Mouse (Mus musculus) activated CD4-positive, CD25-positive, alpha-beta regulatory T cell, adult 4 months (primary cell): ENCODE results near the gene Mfsd6. TPM values are rescaled to one million over a fixed set of nuclear protein-coding genes. Genes with fewer than 3 reads are reported as not detected.

Source experiments
- ATAC-seq: one replicate; pipeline ENCODE4 v1.8.0; 2017
- polyA plus RNA-seq, 2 experiments: library from polyadenylated mRNA; unstranded; fragments of 100-300 nt; shearing (Covaris generic); gene quantifications; one replicate each; pipeline ENCODE4 v1.2.1; 2017

The Mfsd6 gene
- 1 to 10 TPM; 5.6 to 6.0 TPM for polyA plus RNA-seq

DNA sequence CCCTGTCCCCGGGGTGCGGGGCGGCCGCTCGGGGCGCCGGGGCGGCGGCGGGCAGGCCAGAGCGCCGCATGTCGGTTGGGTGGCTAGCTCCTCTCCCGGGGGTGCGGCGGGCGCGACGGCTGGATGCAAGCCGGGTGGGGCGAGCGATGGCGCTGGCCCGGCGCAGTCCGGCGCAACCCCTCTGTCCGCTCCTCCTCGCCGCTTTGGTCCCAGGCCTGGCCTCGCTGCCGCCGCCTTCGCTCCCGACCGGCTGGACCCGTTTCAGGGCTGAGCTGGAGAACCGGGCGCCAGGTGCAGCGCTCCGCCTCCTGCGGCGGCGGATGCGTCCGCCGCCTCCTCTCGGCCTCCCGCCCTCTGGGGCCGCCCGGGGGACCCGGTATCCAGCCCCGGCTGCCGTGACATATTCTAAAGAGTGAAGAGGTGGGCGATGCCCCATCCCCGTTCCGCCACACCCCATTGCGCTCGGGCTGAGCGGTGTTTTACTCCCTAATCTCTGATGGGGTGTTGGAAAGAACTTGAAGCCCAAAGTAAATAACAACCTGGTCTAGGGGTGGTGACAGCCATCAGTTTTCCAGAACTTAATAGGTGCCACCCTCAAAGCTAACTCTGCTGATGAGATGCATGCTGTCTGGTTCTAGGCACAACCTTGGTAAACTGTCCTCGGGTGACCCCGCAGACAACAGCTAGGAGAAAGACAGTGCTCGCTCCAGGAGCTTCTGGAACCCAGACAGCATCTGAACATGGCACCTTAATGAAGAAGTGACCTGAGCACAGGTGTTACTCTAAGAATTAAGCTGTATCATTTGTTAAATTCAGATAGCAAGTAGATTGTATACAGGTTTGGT is at the start of gene Mfsd6:
Gene Mfsd6 (minus strand): TSS at position 407 of the 845 bp plus-strand sequence.
- peak; percentile 64 for ATAC-seq

DNA sequence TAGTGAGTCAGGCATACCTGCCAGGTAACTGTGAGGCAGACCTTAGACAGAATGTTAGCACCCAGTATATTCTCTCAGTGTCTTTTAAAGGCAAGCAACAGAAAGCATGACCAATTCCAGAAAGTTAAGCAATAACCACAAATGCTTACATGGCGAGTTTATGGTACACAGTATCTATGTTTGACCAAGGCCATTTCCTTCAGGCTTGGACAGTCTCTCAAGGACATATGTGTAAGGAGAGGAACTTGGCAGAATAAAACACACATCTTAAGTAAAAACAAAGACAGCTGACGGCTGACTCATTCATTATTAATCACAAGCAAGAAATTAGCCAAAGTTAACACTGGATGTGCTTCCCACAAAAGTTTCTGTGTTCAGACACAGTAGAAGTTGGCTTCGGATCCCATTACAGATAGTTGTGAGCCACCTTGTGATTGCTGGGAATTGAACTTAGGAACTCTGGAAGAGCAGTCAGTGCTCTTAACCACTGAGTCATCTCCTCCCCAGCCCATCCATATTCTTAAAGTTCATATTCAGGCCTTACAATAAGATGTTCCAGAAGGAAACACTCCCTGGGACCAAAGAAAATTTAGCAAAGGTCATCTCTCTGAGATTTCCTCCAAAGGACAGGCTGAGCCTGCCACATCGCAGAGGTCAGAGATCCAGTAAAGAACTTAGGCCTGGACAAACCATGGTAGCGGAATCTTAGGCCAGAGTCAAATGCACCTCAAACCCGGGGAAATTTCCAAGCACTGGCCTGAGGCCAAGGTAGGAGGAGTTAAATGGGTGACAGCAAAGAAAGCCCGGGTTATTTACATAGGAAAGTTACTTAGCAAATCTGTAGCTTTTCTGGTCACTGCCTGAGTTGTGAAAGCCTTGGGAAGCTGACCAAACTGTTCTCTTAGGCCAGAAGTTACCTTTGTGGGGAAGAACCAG is 38.2 kb upstream of the Mfsd6 start:
- ATAC-seq, result no peak

DNA sequence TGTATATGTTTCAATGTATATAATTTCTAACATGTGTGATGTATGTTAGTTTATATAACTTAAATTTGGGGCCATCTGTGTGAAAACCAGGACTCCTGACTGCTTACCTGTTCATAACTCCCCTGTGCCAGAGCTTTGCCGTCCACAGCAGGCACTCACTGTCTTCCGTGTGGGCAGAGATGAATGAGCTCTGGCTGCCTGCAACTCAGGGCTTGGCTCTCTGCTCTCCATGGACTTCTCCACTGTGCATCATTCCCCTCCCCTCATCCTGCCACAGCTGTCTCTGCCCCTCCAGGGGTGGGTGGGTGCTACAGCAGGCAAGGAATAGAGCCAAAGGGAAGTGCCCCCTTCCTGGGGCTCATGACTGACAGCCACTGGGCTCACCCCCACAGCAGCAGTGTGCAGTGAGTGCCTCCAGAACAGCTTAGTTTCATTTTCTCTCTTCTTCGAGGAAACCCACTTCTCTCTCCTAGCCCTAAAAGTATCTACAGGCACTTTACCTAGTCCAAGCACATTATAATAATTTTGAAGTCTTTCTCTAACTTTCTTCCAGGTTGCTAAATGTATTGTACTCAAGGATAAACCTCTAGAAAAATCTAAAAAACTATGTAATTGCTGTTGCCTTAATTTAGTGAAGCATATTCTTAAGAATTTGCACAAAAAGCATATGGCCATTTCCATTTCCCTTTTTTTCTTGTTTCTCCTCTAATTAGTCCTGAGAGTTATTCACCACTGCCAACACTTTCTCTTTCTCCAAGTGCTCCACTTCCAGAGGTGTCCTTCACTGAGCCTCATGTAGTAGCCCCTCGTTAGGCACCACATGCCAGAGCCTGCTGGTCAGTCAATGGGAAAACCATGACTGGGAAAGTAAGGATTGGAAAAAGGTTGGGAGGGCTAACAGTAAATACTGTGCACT is 36.9 kb upstream of the Mfsd6 start:
- ATAC-seq, result no peak

DNA sequence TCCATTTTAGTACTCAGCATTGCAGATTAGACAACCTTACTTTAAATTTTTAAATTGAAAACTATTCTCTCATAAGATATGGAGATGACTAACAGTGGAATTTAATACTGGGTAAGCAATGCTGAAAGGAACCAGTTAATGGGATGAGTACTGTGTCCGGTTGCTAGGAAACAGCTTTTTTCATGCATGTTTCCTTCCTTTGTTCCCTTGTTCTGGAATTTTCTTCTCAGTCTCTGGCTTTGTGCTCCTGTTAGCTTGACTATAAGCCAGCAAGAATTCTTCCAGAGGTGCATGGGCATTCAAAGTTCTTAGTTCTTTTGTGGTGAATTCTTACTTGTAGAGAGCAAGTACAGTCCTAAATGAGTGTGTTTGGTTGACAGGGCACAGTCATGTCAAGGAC is 30.9 kb upstream of the Mfsd6 start:
- ATAC-seq, result no peak

DNA sequence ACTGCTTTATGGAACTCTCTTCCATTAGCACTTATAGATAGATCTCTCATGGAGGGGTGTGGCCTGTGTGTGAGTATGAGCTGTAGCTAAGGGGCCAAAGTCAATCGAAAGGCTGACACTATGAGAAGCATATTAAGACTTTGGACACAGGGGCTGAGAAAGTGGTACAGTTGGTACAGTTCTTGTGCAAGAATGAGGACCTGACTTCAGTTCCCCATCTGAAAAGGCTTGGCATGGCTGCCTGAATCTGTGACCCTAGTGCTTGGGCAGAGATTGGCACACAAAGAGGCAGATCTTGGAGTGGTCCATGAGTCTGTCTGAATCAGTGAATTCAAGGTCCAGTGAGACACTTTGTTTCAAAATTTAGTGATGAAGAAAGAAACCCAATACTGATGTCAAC is 27.1 kb upstream of the Mfsd6 start:
- ATAC-seq, result no peak

DNA sequence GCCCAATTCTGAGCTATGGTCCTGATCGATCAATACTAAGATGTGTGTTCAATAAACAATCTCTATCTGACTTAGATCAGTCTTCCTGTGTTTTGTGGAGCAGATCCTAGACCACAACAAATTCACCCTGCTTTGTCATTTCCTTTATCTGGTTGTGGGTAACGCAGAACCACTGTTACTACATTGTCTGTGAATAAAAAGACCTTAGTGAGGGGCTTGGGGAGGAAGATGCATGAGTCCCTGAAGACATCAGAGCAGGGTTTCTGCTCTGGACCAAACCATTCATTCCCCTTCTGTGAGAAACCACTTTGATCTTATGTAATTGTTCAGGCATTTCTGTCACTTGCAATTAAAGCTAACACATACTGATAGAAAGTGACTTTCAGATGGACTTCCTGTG is 26.6 kb upstream of the Mfsd6 start:
- no peak for ATAC-seq

DNA sequence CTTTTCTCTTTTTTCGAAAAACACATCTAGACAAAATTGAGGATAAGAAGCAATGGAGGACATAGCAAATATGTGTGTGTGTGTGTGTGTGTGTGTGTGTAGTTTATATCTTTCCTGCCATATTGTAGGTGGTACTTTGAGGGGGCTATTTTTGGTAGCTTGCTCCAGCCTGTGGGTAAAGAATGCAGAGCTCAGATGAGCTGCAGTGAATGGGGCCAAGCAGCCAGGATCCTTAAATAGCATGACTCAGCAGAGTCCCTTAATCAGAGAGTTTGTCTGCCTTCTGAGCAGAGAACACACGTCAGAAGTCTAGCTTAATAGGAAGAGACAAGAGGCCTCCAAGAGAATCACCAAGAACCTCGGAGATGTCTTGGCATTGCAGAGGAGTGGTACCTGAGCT is 25.4 kb upstream of the Mfsd6 start:
- ATAC-seq, result no peak

DNA sequence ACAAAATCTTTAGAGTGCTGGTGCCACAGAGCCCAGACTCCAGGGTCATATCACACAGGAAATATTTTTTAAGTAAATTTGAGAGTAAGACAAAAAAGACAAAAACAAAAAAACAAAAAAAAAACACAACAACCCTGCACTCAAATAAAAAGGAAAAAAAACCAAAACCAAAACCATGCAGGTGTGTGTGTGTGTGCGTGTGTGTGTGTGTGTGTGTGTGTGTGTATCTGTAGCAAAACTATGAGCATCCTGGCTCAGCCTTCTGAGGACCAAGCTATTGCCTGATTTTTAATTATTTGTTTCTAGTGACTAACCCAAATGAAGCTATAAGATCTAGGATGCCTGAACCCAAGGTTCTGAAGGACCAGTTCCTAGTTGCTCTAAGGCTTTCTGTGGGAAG is 24.4 kb upstream of the Mfsd6 start:
- ATAC-seq, result no peak

DNA sequence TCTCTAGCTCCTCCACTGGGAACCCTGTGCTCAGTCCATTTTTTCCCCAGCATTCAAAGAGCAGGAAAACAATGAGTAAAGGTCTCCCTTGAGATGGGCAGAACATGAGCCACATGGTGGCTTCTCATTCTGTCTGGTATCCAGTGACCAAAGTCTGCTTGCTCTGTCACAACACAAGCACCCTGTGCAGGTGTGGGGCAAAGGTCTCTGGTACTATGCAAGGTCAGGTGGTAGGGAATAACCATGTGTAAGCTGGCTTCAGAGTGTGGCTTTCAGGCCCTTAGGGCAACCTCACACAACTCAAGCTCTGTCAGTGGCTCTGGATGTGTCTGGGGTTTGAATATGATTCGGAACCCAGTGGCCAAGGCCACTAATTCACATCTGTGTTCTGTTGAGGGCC is 22.7 kb upstream of the Mfsd6 start:
- ATAC-seq, result no peak

DNA sequence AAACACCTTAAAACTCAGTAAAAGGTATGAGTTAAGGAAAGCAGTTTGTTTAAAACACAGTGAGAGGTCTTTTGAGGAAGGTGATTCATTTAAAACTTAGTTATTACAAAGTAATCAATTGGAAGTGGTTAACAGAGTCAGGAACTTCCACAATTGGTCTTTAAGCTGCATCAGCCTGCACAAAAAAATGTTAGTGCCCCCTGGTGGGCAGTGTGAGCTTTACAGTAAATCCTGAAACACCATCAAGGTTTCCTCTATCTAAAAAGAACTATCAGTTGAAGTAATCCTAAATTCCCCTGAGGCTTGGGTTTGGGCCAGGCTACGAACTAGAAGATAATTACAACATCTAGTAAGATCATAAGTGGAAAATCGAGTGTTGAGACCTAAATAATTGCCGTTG is 21.0 kb upstream of the Mfsd6 start:
- ATAC-seq, result peak; percentile 77

DNA sequence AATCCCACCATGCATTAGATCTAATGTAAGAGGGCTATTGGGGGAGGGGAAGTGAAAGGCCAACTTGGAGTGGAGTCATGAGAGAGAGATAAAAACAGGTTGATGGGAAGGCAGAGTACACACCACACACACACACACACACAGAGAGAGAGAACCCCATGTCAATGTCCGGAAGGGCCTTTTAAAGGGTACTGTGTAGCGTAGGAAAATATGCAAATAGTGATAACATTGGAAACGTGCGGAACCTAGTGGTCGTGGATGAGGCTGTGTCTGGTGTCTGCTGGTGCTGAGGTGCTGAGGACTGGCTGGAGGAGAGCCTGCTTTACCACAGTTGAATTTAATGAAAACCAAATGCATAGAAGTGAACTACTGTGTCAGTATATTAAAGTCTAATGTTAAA is 15.3 kb upstream of the Mfsd6 start:
- ATAC-seq, result no peak

DNA sequence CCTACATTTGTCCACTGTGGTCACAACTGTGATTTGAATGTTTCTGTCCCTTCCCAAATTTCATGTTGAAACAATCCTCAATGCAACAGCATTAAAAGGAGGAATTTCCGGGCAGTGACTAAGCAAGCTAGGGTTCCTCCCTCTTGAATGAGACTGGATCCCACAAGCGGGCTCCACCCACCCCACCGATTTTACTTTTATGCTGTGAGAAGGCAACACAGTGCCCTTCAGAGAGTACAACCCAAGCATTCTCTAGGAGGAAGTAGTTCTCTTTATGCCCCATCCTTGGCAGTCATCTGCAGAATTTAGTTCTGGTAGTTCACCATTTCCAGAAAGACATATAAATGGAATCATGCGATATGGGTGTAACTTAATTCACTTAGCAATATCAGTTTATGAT is 6.9 kb upstream of the Mfsd6 start:
- ATAC-seq, result no peak

DNA sequence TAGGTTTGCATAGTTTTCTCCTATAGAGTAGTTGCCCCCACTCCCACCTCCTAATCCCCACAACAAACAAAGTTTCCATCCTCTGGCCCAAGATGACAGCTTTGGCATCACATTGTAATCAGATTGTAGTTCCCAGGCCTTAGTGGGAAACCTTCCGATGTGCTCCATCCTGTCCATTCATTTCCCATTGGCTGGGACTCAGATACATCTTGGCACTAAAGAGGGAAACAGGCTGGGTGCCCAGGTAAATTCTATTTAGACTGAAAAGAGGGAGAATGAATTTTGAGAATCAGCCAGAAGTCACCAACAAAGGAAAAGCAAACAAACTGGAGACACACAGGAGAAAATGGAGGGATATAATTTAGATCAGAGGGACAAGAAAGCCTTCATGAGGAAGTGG is 3.0 kb upstream of the Mfsd6 start:
- no peak for ATAC-seq

DNA sequence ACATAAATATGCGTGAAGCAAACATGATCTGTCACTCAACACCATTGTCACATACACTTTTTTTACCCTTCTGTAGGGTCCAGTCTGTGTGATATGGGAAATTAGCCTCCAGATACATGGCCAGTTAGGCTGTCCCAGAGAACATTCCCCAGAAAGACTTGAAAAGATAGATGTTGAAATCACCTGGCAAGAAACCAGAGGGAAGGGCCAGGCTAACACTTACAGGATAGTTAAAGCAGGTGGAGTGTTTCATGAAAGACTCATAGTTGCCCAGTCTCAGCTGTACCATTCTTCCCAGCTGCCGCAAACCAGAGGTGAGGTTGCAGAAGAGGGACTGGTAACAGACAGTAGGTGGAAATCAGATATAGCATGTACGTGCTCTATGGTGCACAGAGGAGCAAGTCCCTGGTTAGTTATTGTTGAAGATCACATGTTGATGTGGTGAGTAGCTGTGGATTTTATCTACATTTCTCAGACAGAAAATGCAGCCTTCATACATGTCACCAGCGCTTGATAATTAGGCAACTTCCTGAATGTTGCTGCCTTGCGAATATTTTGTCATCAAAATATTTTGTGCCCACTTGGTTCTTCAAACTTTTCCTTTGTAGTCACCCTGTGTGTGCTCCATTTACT is 1.7 kb upstream of the Mfsd6 start:
- no peak for ATAC-seq

DNA sequence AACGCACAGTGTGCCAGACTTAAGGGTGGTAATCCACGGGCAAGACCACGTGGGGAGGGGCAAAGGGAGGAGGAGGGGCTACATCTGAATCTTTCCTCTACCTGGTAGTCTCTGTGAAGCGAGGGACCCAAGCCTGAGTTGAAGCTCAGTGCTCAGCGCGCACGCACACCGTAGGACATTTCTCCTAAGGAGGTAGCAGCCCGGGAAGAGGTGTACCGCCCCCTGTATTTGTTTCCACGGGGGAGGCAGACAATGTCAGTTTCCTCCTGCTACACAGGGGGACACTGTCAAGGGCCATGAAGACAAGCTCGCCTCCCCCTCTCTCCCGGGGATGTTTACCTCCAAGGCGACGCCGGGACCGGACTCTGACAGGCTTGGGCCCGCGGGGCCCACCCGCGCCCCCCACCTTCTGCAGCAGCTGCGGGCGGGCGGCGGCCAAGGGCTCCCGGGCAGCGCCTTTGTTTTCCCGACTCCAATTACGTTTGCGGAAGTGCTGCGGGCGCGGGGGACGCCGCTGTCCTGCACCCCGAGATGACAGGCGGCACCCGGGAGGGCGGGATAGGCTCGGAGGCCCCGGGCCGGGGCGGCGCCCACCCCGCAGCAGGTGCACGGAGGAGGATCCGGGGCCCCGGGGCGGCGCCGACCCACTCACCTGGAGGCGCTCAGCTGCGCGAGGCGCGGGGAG is 749 bp downstream of the Mfsd6 start:
- ATAC-seq, result peak; percentile 60

DNA sequence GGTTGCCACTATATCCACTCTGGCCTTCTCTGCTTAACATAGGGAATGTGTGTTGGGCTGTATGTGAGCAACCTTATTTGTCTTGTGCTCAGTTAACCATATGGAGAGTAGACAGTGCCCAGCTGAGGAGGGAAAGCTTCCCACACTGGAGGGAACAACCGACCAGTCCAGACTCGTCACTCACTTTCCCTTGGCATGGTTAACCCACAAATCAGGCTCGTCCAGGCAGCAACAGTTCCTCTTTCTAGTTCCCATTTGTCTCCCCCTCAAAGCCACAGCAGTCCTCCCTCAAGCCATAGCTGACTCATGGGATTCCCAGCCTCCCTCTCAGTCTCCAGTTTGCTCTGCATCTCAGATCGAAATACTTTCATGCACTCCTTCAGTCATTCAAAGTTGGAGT is 4.7 kb downstream of the Mfsd6 start:
- ATAC-seq, result no peak

DNA sequence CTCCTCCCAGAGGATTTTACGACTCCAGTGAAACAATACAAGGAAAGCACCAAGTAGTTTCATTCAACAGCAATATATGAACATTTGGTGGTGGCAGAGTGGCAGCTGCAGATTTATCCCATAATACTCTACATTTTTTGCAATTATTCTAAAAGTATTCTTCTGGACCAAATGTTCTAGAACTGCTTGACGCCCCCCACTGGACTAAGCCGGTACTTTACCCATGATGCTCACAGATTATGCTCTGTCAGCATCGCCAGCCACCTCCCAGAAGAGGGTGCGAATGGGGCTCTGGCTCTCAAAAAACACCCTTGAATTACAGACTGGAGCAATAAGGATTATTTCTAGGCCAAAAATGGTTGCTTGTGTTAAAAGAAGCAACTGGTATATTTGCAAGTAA is 8.2 kb downstream of the Mfsd6 start:
- no peak for ATAC-seq

DNA sequence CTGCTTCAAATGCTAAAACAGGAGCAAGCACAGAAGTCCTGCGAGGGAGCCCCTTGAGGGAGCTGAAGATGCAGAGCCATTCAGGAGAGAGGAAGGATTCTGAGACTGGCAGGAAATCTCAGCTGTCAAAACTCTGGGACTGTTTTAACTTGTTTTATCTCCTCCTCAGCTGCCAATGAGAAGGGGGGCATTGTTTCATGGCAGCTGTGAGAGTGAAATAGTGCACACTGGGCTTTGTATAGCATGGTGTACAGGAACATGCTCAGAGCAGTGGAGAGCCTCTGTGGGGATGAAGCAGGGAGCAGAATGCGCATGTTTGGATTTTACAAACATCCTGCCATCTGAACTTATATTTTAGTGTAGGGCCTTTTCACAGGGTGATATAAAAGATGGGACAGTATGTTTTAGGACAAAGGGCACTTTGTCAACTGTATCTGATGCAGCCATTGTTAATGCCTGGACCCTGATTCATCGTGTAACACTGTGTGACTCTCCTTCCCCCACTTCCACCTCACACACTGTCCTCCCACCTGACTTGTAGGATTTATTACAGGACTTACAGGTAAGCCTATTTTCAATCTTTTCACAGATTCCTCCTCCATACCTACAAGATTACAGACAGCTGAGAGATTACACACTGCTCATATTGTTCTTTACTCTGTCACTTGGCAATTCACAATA is 9.1 kb downstream of the Mfsd6 start:
- ATAC-seq, result no peak

DNA sequence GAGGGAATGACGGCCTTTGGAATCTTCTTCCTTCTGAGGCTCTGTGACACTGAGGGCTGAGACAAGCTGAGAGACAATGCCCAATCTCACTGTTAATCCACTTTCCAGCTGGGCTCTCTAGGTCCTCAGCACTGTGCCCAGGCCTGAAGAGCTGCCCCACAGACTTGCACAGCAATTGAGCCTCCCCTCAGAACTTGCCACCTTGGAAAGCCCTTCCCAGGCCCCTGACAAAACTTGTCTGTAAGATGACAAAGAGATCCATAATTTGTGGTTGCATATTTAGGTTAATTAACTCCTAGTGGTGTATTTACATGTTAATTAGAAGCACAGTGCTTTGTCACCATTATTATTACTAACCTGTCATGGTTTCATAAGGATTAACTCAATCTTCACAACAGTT is 12.8 kb downstream of the Mfsd6 start:
- no peak for ATAC-seq

DNA sequence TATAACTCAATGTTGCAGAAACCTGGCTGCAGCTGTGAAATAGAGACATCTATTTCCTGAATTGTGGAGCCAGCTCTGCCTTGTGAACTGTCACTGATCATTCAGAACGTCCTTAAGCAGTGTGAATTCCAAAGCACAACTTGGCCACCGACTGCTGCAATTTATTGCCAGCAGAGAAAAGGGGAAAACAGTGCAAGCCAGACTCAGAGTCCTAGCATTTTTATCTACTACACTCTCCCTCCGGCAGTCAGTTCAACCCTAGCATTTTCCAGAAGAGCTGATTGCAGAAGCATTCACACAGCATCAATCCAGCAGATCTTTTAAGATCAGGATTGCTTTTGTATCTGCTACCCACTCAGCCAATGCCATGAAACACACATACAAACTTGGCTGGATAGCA is 13.2 kb downstream of the Mfsd6 start:
- no peak for ATAC-seq

DNA sequence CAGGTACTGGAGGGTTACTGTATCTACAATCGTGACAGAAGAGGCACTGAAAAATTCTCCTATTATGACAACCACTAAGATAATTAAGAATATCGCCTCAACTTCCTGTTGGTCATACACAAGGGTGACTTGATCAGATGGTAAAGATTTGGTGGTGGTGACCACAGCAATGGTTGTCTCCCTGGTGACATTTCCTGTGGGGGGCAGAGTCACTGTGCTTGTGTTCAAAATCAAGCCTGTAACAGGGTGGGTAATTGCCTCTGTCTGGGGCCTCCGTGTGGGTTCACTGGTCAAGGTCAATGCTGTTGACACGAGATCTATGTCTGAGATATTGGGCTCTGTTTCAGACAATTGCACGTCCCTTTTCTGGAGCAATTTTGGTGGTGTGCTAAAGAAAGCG is 18.5 kb downstream of the Mfsd6 start:
- no peak for ATAC-seq
